Mouse (Mus musculus) bone marrow macrophage, adult 2 months (primary cell): ENCODE data around the gene Gstt2.

Source experiments
- CTCF ChIP-seq: IDR thresholded peaks from 2 replicates; pipeline ENCODE4 v1.5.1; 2012; ENCODE audit warnings: low read depth, mild to moderate bottlenecking, low read length, moderate library complexity
- POLR2A ChIP-seq: IDR thresholded peaks from 2 replicates; pipeline ENCODE4 v1.6.1; 2012; ENCODE audit warnings: mild to moderate bottlenecking, low read depth, low read length, borderline replicate concordance

GRCm38 (mm10) chr10:75882433-75883231 lies 45.4 kb upstream of the Gstt2 start:
- no peak for TF ChIP-seq CTCF
- no peak for TF ChIP-seq POLR2A
